Mouse (Mus musculus) erythroid progenitor cell, adult 5-6 weeks (primary cell): ENCODE measurements around the gene Hist1h3b. TPM values are rescaled to one million over a fixed set of nuclear protein-coding genes. Genes with fewer than 3 reads are reported as not detected.

Experiments
- ATAC-seq: replicated peaks from 2 replicates; pipeline ENCODE4 v1.8.0; 2016; ENCODE audit warnings: moderate number of reproducible peaks, mild to moderate bottlenecking, moderate TSS enrichment, inconsistent platforms; ENCODE audit not compliant: poor library complexity, low FRiP score, severe bottlenecking
- total RNA-seq, 2 experiments: library from RNA; stranded (forward) in 1 of 2; stranded (reverse) in 1 of 2; fragments of 150-400 nt in 1 of 2; fragments of 186-747, 209-891 nt in 1 of 2; gene quantifications; 2 replicates each; pipeline versions ENCODE4 v1.2.3 to v1.2.4; 2015 to 2017; ENCODE audit warnings: low replicate concordance in 2 of 2

The Hist1h3b gene
- total RNA-seq, 2 experiments from 2014 or later, result 1,450 to 1,686 TPM

GRCm38 (mm10) chr13:23751478-23751956, 550 bp upstream of the Hist1h3b start:
- peak; percentile 41 for ATAC-seq

DNA sequence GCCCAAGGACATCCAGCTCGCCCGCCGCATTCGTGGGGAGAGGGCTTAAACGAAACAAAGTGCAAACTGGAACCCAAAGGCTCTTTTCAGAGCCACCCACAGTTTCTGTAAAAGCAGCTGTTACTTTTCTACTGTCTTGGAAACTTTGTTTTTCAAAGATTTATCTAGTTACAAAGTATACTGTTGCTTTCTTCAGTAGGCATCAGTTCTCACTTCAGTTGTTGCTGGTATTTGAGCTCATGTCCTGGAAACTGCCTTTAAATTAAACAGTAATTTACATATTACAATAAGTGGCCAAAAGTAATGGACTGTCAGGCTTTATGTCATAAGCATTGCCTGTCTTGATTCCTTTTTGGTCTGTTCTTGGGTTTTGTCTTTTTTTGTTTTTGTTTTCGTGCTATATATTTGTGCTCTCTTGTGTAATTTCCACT, 690 bp downstream of the Hist1h3b start:
- ATAC-seq, result no peak

- ATAC-seq, result no peak
These were observed 1.4 kb downstream of the Hist1h3b start for GRCm38 (mm10) chr13:23753314-23754078.

GRCm38 (mm10) chr13:23755000-23755399, 2.9 kb downstream of the Hist1h3b start:
- ATAC-seq, result no peak

GRCm38 (mm10) chr13:23756790-23757189, 4.7 kb downstream of the Hist1h3b start, which contains the start of gene Hist1h4b:
Hist1h4b (plus strand) TSS chr13:23757013.
- ATAC-seq, result peak; percentile 43

DNA sequence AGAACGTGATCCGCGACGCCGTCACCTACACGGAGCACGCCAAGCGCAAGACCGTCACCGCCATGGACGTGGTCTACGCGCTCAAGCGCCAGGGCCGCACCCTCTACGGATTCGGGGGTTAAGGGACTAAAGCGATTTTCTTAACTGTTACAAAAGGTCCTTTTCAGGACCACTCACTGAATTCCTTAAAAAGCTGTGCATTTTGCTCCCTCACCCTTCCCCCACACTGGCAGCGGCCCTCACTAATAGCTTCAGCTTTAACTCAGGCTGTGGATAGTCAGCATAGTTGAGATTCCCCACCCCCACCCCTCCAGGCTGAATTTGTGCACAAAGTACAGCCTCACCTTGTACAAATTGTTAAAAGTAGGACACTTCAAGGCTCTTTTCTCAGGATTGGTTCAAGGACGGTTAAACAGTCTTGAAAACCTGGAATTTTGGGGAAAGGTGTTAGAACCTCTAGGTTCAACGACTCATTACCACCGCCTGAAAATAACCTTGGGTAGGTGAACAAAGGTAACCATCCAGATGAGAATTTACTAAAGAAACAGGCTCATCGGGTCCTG, 5.2 kb downstream of the Hist1h3b start:
- ATAC-seq, result peak; percentile 32

DNA sequence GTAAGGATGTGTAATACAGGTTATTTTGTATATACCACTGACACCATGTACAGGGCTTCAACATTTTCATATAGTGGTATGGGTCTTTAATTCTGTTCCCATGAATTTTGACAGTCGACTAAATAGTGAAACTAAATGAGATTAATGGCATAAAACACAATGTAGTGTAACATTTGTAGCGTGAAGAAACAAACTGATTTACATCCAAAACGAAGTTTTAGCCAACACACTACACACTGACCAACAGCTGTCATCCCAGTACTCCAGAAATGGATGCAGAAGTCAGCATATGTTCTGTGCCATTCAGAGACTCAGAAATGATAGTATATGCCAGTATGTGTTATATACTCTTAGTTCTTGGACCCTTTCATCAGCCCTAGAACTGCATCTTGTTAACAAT, 5.9 kb downstream of the Hist1h3b start:
- no peak for ATAC-seq

- ATAC-seq, result no peak
These were observed 7.2 kb downstream of the Hist1h3b start for GRCm38 (mm10) chr13:23759251-23759771.

DNA sequence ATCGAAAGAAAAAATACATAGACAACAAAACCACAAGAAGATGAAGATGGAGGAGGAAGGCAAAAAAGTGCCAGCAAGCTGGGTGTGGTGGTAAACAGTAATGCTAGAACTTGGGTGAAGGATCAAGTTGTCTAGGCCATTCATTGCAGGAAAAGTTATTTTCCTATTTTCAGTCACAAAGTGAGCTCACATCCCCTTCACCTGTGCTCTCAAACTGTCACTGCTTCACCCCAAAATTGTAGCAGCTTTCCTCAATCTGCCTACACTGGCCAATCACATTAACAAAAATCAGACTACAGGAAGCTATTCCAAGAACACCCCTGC, 7.8 kb downstream of the Hist1h3b start:
- no peak for ATAC-seq

- no peak for ATAC-seq
These were observed 8.3 kb downstream of the Hist1h3b start for GRCm38 (mm10) chr13:23760240-23760971.

- peak; percentile 47 for ATAC-seq
These were observed 9.2 kb downstream of the Hist1h3b start, which contains the start of gene Hist1h4a for GRCm38 (mm10) chr13:23760972-23761864. Hist1h4a (minus strand) TSS chr13:23761230.

GRCm38 (mm10) chr13:23761871-23762821, 10.1 kb downstream of the Hist1h3b start, which contains the start of gene Hist1h3a:
Hist1h3a (minus strand) TSS chr13:23762386.
- ATAC-seq, result peak; percentile 46

DNA sequence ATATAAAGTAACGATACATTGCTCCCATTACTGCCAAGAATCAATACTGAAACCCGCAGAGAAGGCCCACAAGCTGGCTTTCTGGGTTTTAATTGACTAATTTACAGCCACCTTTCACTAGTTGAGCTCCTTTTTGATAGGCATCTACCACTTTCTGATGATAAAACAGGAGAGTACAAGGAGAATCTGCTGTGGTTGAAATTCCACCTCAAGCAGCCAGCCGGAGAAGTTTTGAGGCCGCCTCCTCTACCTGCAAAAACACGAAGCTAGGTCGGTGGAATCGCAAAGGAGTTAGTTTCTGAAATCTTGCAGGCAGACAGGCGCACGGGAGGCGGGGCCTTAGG, 11.1 kb downstream of the Hist1h3b start:
- ATAC-seq, result no peak

DNA sequence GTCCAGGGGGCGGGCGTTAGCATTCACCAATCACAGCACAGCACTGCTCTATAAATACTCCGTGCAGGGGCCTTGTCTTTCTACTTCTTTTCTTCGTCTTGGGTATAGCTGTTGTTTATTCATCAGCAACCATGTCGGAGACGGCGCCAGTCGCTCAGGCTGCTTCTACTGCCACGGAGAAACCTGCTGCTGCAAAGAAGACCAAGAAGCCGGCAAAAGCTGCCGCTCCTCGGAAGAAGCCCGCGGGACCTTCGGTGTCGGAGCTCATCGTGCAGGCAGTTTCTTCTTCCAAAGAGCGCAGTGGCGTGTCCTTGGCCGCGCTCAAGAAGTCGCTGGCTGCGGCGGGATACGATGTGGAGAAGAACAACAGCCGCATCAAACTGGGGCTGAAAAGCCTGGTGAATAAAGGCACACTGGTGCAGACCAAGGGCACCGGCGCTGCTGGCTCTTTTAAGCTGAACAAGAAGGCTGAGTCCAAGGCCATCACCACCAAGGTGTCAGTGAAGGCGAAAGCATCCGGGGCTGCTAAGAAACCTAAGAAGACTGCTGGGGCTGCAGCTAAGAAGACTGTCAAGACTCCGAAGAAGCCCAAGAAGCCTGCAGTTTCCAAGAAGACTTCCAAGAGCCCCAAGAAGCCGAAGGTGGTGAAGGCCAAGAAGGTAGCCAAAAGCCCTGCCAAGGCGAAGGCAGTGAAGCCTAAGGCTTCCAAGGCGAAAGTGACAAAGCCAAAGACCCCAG, 11.7 kb downstream of the Hist1h3b start, which contains the start of gene Hist1h1a:
Gene Hist1h1a, plus strand, starts transcription at position 81 of the 738 bp plus-strand sequence.
- peak; percentile 51 for ATAC-seq

GRCm38 (mm10) chr13:23764324-23765171, 12.5 kb downstream of the Hist1h3b start:
- ATAC-seq, result peak; percentile 27; the same call in 1 of the 2 replicates

- no peak for ATAC-seq
These were observed 13.1 kb downstream of the Hist1h3b start for GRCm38 (mm10) chr13:23765172-23765513.

DNA sequence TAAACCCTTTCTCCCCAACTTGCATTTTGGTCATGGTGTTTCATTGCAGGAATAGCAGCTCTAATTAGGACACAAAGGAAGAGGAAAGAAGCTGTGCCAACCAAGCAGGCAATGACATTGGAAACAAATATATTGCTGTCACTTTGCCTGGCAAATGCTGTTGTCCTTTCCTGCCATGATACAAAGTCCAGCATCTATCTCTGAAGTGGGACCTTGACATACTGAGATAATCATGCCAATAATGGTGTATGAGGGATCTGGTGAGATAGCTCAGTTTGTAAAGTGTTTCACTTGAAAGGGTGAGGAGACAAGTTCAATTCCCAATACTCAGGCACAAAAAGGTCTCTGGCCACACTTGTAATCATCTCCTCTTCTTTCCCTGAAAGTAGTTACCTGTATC, 14.7 kb downstream of the Hist1h3b start:
- no peak for ATAC-seq
